8 mouse cellular contexts compared by ENCODE assay signal in genomic region chr17:35236390-35236746, GRCm38 (mm10). TPM values are rescaled to one million over a fixed set of nuclear protein-coding genes. Genes with fewer than 3 reads are reported as not detected.
DNase-seq lines count a peak whose midpoint lies in the region; ATAC-seq and TF ChIP-seq lines count a peak whose summit lies in the region.

No protein-coding gene starts in this region.

- no peak; the same call in 1 of the 2 replicates for TF ChIP-seq EP300 in heart, adult 2 months (IDR thresholded peaks at IDR 0.05; ENCODE audit: insufficient read depth, low read depth, low read length)

- H3K4me1 ChIP-seq in embryonic facial prominence, embryonic 13.5 days, result peaks cover 41% of the 10 kb centered on the region
- H3K4me1 ChIP-seq in heart, adult 2 months (ENCODE audit: control insufficient read depth, insufficient read depth, low read length), result peaks cover 8% of the 10 kb centered on the region
- H3K4me1 ChIP-seq in kidney, adult 2 months (ENCODE audit: control insufficient read depth, insufficient read depth, low read length), result peaks cover 8% of the 10 kb centered on the region; the same call in 1 of the 2 replicates
- H3K4me1 ChIP-seq in limb, embryonic 11.5 days (ENCODE audit: control insufficient read depth, insufficient read depth, low read length), result peaks cover 8% of the 10 kb centered on the region; the same call in 1 of the 2 replicates
- H3K4me1 ChIP-seq in midbrain, embryonic 13.5 days (replicated peaks), result peaks cover 42% of the 10 kb centered on the region
- peaks cover 15% of the 10 kb centered on the region for H3K4me1 ChIP-seq in small intestine, adult 2 months (ENCODE audit: control insufficient read depth, insufficient read depth, insufficient read length, low read length)

- H3K36me3 ChIP-seq in embryonic facial prominence, embryonic 13.5 days, result peaks cover 16% of the 10 kb centered on the region; the same call in 1 of the 2 replicates
- H3K36me3 ChIP-seq in heart, adult 2 months (ENCODE audit: control insufficient read depth, insufficient read depth, low read length), result no peaks in the 10 kb centered on the region
- no peaks in the 10 kb centered on the region for H3K36me3 ChIP-seq in kidney, adult 2 months (ENCODE audit: control insufficient read depth, insufficient read depth, low read length)
- no peaks in the 10 kb centered on the region; the same call in 1 of the 2 replicates for H3K36me3 ChIP-seq in limb, embryonic 11.5 days (ENCODE audit: control insufficient read depth, insufficient read depth, low read length)
- H3K36me3 ChIP-seq in midbrain, embryonic 13.5 days, result peaks cover 5% of the 10 kb centered on the region; the same call in 1 of the 2 replicates
- H3K36me3 ChIP-seq in small intestine, adult 2 months (ENCODE audit: control insufficient read depth, insufficient read depth, low read length), result peaks cover under 1% of the 10 kb centered on the region; the same call in 1 of the 2 replicates

- peak overlapping the region; percentile 97 for H3K27ac ChIP-seq in embryonic facial prominence, embryonic 13.5 days
- H3K27ac ChIP-seq in heart, adult 2 months, result peak overlapping the region; percentile 94
- peak overlapping the region; percentile 92 for H3K27ac ChIP-seq in kidney, adult 2 months (ENCODE audit: insufficient read depth, low read depth, low read length)
- peak overlapping the region; percentile 84 for H3K27ac ChIP-seq in limb, embryonic 11.5 days (replicated peaks; ENCODE audit: low read depth, low read length)
- peak overlapping the region; percentile 95 for H3K27ac ChIP-seq in midbrain, embryonic 13.5 days
- peak overlapping the region; percentile 99 for H3K27ac ChIP-seq in small intestine, adult 2 months (ENCODE audit: insufficient read depth, low read depth, low read length)

- H3K4me3 ChIP-seq in embryonic facial prominence, embryonic 13.5 days, result peak overlapping the region; percentile 66
- H3K4me3 ChIP-seq in heart, adult 2 months, result peak overlapping the region; percentile 67
- H3K4me3 ChIP-seq in kidney, adult 2 months (ENCODE audit: insufficient read depth, low read depth, low read length), result peak overlapping the region; percentile 69
- H3K4me3 ChIP-seq in limb, embryonic 11.5 days (ENCODE audit: low read depth, low read length), result peak overlapping the region; percentile 49
- peak overlapping the region; percentile 62 for H3K4me3 ChIP-seq in midbrain, embryonic 13.5 days (replicated peaks)
- H3K4me3 ChIP-seq in small intestine, adult 2 months (ENCODE audit: low read depth, low read length), result peak overlapping the region; percentile 74

- peak overlapping the region; percentile 94 for H3K9ac ChIP-seq in embryonic facial prominence, embryonic 13.5 days
- H3K9ac ChIP-seq in heart, adult 2 months (ENCODE audit: low read depth, low read length), result peak overlapping the region; percentile 63
- H3K9ac ChIP-seq in limb, embryonic 11.5 days (ENCODE audit: low read length), result no peak overlapping the region
- H3K9ac ChIP-seq in midbrain, embryonic 13.5 days (replicated peaks), result peak overlapping the region; percentile 86

- no peaks in the 10 kb centered on the region for H3K27me3 ChIP-seq in embryonic facial prominence, embryonic 13.5 days
- no peaks in the 10 kb centered on the region for H3K27me3 ChIP-seq in heart, adult 2 months (ENCODE audit: control insufficient read depth, insufficient read depth, low read length)
- no peaks in the 10 kb centered on the region for H3K27me3 ChIP-seq in kidney, adult 2 months (replicated peaks; ENCODE audit: control insufficient read depth, insufficient read depth, low read length)
- H3K27me3 ChIP-seq in limb, embryonic 11.5 days (ENCODE audit: control insufficient read depth, insufficient read depth, low read length), result no peaks in the 10 kb centered on the region
- no peaks in the 10 kb centered on the region for H3K27me3 ChIP-seq in midbrain, embryonic 13.5 days
- H3K27me3 ChIP-seq in small intestine, adult 2 months (ENCODE audit: control insufficient read depth, insufficient read depth, low read length), result no peaks in the 10 kb centered on the region

- no peak; the same call in 1 of the 2 replicates for TF ChIP-seq CTCF in heart, adult 2 months (IDR thresholded peaks at IDR 0.05)
- TF ChIP-seq CTCF in kidney, adult 2 months (conservative IDR thresholded peaks at IDR 0.05; ENCODE audit: insufficient read depth, insufficient read length, low read depth, low read length), result peak; percentile 94
- TF ChIP-seq CTCF in small intestine, adult 2 months (IDR thresholded peaks at IDR 0.05; ENCODE audit: extremely low read depth, insufficient read length, insufficient replicate concordance, low read depth, low read length), result peak; percentile 96

- intact Hi-C loops in heart, adult 2 months (cut with DNase I), result loop anchor here (2.0 to 10.0 kb wide), 4 partner anchors 70 to 382 kb away; partner anchors contain the start of genes Csnk2b, Gpank1, Nelfe and Skiv2l

- whole genome bisulfite sequencing in embryonic facial prominence, embryonic 13.5 days, result 1% methylated on average over 18 of the region's 18 CpGs
- 1% methylated on average over 18 of the region's 18 CpGs for WGBS in heart, adult 2 months
- under 1% methylated on average over 18 of the region's 18 CpGs for WGBS in kidney, adult 2 months
- WGBS in limb, embryonic 11.5 days, result 1% methylated on average over 18 of the region's 18 CpGs
- WGBS in midbrain, embryonic 13.5 days, result 2% methylated on average over 18 of the region's 18 CpGs
- 1% methylated on average over 18 of the region's 18 CpGs for WGBS in small intestine, adult 2 months

- TF ChIP-seq POLR2A in heart, adult 2 months (IDR thresholded peaks at IDR 0.05; ENCODE audit: insufficient read depth, low read depth, low read length), result no peak; the same call in 1 of the 2 replicates
- TF ChIP-seq POLR2A in kidney, adult 2 months (IDR thresholded peaks at IDR 0.05; ENCODE audit: low read depth, low read length), result no peak
- TF ChIP-seq POLR2A in small intestine, adult 2 months (IDR thresholded peaks at IDR 0.05; ENCODE audit: low read depth, low read length), result no peak; the same call in 1 of the 2 replicates

- H3K79me2 ChIP-seq in heart, adult 2 months (replicated peaks; ENCODE audit: control insufficient read depth, insufficient read depth, low read length), result no peaks in the 10 kb centered on the region; the same call in 1 of the 2 replicates

- peak; percentile 64 for ATAC-seq in embryonic facial prominence, embryonic 13.5 days (ENCODE audit: insufficient number of reproducible peaks, insufficient read depth, low FRiP score, low TSS enrichment, low read depth)
- ATAC-seq in limb, embryonic 11.5 days (ENCODE audit: insufficient number of reproducible peaks, low FRiP score, low TSS enrichment, low read depth), result peak; percentile 67
- ATAC-seq in midbrain, embryonic 13.5 days, result peak; percentile 83

- DNase-seq in 3T3-L1 (ENCODE audit: low read depth, low spot score), result peak; percentile 96
- DNase-seq in adrenal gland, postnatal 4 days (ENCODE audit: low spot score in 2 of 2), result peak; percentile 95
- DNase-seq in heart, adult 2 months, result peak; percentile 93 to 99
- DNase-seq in kidney, adult 2 months, result peak; percentile 97
- DNase-seq in limb, embryonic 11.5 days (ENCODE audit: low spot score), result peak; percentile 100

- peak overlapping the region; percentile 90 for H3K4me2 ChIP-seq in embryonic facial prominence, embryonic 13.5 days
- peak overlapping the region; percentile 89 for H3K4me2 ChIP-seq in limb, embryonic 11.5 days (ENCODE audit: low read depth, severe bottlenecking)
- peak overlapping the region; percentile 96 for H3K4me2 ChIP-seq in midbrain, embryonic 13.5 days (replicated peaks)

- H3K9me3 ChIP-seq in embryonic facial prominence, embryonic 13.5 days, result no peaks in the 10 kb centered on the region
- H3K9me3 ChIP-seq in limb, embryonic 11.5 days (ENCODE audit: control insufficient read depth, low read length), result no peaks in the 10 kb centered on the region
- H3K9me3 ChIP-seq in midbrain, embryonic 13.5 days, result no peaks in the 10 kb centered on the region

RNA-seq across cellular contexts. Expression of gene Nfkbil1, which starts 0.8 kb away (rescaled TPM):
- 10 to 100 TPM; 25.6 to 26.0 TPM for total RNA-seq in adrenal gland, postnatal 4 days (2021)
- polyA plus RNA-seq in embryonic facial prominence, embryonic 13.5 days (2015; fragmentation: Nextera tagmentation; extraction: Ambion mirVana), result 10.4 and 12.0 TPM in 2 replicates
- 1 to 10 TPM; 6.5 to 8.2 TPM for total RNA-seq in heart, adult 2 months (2021)
- polyA plus RNA-seq in heart, adult 2 months (2012; rRNA removed), result 3.9 and 5.0 TPM in 2 replicates
- 11.5 and 11.7 TPM in 2 replicates for polyA plus RNA-seq in kidney, adult 2 months (2012; rRNA removed)
- polyA plus RNA-seq in limb, embryonic 11.5 days (2014; fragmentation: Nextera tagmentation; extraction: Ambion mirVana), result 4.0 and 4.6 TPM in 2 replicates
- polyA plus RNA-seq in midbrain, embryonic 13.5 days (2015; fragmentation: Nextera tagmentation; extraction: Ambion mirVana), result 8.3 and 11.0 TPM in 2 replicates
- 13.7 and 36.3 TPM in 2 replicates for polyA plus RNA-seq in small intestine, adult 2 months (2012; rRNA removed)

RNA-seq across cellular contexts. Expression of gene Atp6v1g2, which starts 2.9 kb away (rescaled TPM):
- total RNA-seq in adrenal gland, postnatal 4 days (2021), result 10 to 100 TPM; 11.4 to 12.4 TPM
- 3.9 and 4.1 TPM in 2 replicates for polyA plus RNA-seq in embryonic facial prominence, embryonic 13.5 days (2015; fragmentation: Nextera tagmentation; extraction: Ambion mirVana)
- total RNA-seq in heart, adult 2 months (2021), result 1 to 10 TPM; 3.0 to 3.2 TPM
- 6.4 and 10.1 TPM in 2 replicates for polyA plus RNA-seq in heart, adult 2 months (2012; rRNA removed)
- polyA plus RNA-seq in kidney, adult 2 months (2012; rRNA removed), result 6.6 and 6.7 TPM in 2 replicates
- polyA plus RNA-seq in limb, embryonic 11.5 days (2014; fragmentation: Nextera tagmentation; extraction: Ambion mirVana), result 3.9 and 5.9 TPM in 2 replicates
- polyA plus RNA-seq in midbrain, embryonic 13.5 days (2015; fragmentation: Nextera tagmentation; extraction: Ambion mirVana), result 41.6 and 43.0 TPM in 2 replicates
- 1.0 and 2.8 TPM in 2 replicates for polyA plus RNA-seq in small intestine, adult 2 months (2012; rRNA removed)

RNA-seq across cellular contexts. Expression of gene Ddx39b, which starts 5.2 kb away (rescaled TPM):
- total RNA-seq in adrenal gland, postnatal 4 days (2021), result 100 to 1,000 TPM; 364 to 387 TPM
- 498 and 543 TPM in 2 replicates for polyA plus RNA-seq in embryonic facial prominence, embryonic 13.5 days (2015; fragmentation: Nextera tagmentation; extraction: Ambion mirVana)
- total RNA-seq in heart, adult 2 months (2021), result 10 to 100 TPM; 82.3 to 83.4 TPM
- polyA plus RNA-seq in heart, adult 2 months (2012; rRNA removed), result 148 and 178 TPM in 2 replicates
- 203 and 206 TPM in 2 replicates for polyA plus RNA-seq in kidney, adult 2 months (2012; rRNA removed)
- 739 and 748 TPM in 2 replicates for polyA plus RNA-seq in limb, embryonic 11.5 days (2014; fragmentation: Nextera tagmentation; extraction: Ambion mirVana)
- 460 and 465 TPM in 2 replicates for polyA plus RNA-seq in midbrain, embryonic 13.5 days (2015; fragmentation: Nextera tagmentation; extraction: Ambion mirVana)
- polyA plus RNA-seq in small intestine, adult 2 months (2012; rRNA removed), result 95.6 and 194 TPM in 2 replicates

RNA-seq across cellular contexts. Expression of gene Gm16181, which starts 15.7 kb away (rescaled TPM):
- not detected for total RNA-seq in adrenal gland, postnatal 4 days (2021)
- not detected in 2 replicates for polyA plus RNA-seq in embryonic facial prominence, embryonic 13.5 days (2015; fragmentation: Nextera tagmentation; extraction: Ambion mirVana)
- total RNA-seq in heart, adult 2 months (2021), result not detected
- 2.1 and 3.2 TPM in 2 replicates for polyA plus RNA-seq in heart, adult 2 months (2012; rRNA removed)
- not detected in 2 replicates for polyA plus RNA-seq in kidney, adult 2 months (2012; rRNA removed)
- not detected in 2 replicates for polyA plus RNA-seq in limb, embryonic 11.5 days (2014; fragmentation: Nextera tagmentation; extraction: Ambion mirVana)
- polyA plus RNA-seq in midbrain, embryonic 13.5 days (2015; fragmentation: Nextera tagmentation; extraction: Ambion mirVana), result 0.57 and 0.79 TPM in 2 replicates
- 0.22 TPM in 1 of 2 replicates, not detected in the other for polyA plus RNA-seq in small intestine, adult 2 months (2012; rRNA removed)

RNA-seq across cellular contexts. Expression of gene H2-D1, which starts 26.2 kb away (rescaled TPM):
- total RNA-seq in adrenal gland, postnatal 4 days (2021), result 10 to 100 TPM; 78.4 to 82.3 TPM
- polyA plus RNA-seq in embryonic facial prominence, embryonic 13.5 days (2015; fragmentation: Nextera tagmentation; extraction: Ambion mirVana), result 28.7 and 30.7 TPM in 2 replicates
- total RNA-seq in heart, adult 2 months (2021), result 100 to 1,000 TPM; 105 to 131 TPM
- 222 and 286 TPM in 2 replicates for polyA plus RNA-seq in heart, adult 2 months (2012; rRNA removed)
- 340 and 351 TPM in 2 replicates for polyA plus RNA-seq in kidney, adult 2 months (2012; rRNA removed)
- 15.7 and 16.3 TPM in 2 replicates for polyA plus RNA-seq in limb, embryonic 11.5 days (2014; fragmentation: Nextera tagmentation; extraction: Ambion mirVana)
- 49.5 and 52.5 TPM in 2 replicates for polyA plus RNA-seq in midbrain, embryonic 13.5 days (2015; fragmentation: Nextera tagmentation; extraction: Ambion mirVana)
- polyA plus RNA-seq in small intestine, adult 2 months (2012; rRNA removed), result 776 and 1,546 TPM in 2 replicates

Comparison
In these comparisons a context has a peak if more than half of its experiments do, and no peak if none do; other contexts are left out.
1. Peak in every context shown above with its lines: DNase-seq, ATAC-seq, H3K4me3 ChIP-seq and H3K27ac ChIP-seq.